Mouse (Mus musculus): ENCODE data around the gene Pdia4. TPM values are rescaled to one million over a fixed set of nuclear protein-coding genes. Genes with fewer than 3 reads are reported as not detected.
"Not testable (repeated sequence)": the region's sequence is repeated elsewhere in the genome, so short reads cannot be mapped to it uniquely, and the experiment has no call there.

Gene Pdia4
- polyA plus RNA-seq, 1 experiment from 2014 or later: 355 TPM

DNA sequence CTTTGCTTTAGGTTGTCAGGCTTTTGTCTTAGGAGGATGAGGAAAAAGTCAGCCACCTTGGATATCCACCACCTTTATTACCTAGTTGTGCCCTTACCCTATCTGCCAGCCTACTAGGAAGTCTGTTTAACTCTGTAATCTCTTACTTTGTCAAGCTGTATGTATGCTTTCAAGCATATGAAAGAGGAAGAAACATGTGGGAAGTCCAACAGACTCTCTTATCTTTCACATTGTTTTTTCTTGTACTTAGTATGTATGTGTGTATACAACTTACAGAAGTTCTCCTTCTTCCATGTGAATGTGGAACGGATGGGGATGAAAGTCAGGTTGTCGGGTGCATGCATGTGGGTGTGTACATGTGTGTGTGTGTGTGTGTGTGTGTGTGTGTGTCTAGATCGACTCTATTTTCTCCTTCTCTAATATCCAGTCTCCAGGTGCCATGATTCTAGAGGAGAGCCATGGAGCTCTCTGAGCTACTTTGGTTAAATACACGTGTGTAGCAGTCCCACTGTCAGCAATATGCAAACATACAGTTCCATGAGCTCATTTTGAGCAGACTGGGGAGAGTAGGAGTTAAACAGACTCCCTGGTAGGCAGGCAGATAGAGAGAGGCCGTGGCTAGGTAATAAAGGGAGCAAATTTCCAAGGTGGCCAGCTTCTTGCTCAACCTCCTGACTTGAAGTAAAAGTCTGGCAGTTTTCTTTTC, 28.4 kb downstream of the Pdia4 start:
- Histone ChIP-seq H3K4me3 (no peak overlapping the region), H3K36me3 (no peaks in the 10 kb centered on the region), H3K4me2 (no peak overlapping the region), H3K9ac (no peak overlapping the region), H3K27ac (no peak overlapping the region), H3K4me1 (peaks cover 10% of the 10 kb centered on the region), H3K9me3 (no peaks in the 10 kb centered on the region), H3K27me3 (no peaks in the 10 kb centered on the region)
- 65% methylated on average over 5 of the region's 5 CpGs for WGBS
- ATAC-seq (ENCODE audit: borderline replicate concordance, extremely low read depth, low FRiP score, low TSS enrichment): no peak

DNA sequence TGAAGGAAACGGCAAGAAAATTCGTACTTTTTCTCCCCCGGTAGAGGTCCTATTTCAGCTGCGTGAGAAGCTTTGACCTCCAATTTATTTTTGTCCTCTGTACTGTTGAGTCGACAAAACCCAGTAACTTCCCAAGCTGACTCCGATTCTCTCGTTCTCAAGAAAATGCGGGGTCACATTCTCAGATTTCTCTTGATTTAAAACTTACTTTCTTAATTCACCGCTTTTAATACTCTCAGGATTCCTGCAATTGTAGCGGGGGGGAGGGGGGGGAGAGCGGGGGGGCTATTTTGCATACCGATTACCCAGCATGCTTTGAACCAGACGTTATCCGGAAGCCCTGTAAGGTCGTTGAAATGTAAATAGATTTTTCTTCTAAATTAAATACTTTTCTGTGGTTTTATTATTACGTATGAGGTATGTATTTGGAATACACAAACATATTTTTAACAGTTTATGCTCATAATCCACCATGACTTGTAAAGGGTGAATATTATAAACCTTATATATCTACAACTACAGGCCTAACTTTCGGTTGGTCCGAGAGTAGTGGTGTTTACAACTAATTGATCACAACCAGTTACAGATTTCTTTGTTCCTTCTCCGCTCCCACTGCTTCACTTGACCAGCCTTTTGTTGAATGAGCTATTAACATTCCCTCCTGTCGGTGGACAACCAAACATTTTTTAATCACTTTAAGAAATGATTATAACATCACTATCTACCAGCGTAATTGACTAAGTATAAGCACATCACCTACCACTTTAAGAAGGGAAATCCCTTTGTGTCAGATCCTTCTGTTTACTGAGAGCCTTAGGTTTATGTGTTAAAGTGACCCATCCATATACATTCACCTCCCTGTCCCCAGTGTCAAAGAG, 31.9 kb downstream of the Pdia4 start:
- H3K27me3 ChIP-seq: no peaks in the 10 kb centered on the region
- H3K27ac ChIP-seq: peak overlapping the region; percentile 53
- no peaks in the 10 kb centered on the region for H3K9me3 ChIP-seq
- peak overlapping the region; percentile 55 for H3K4me3 ChIP-seq
- no peaks in the 10 kb centered on the region for H3K36me3 ChIP-seq
- peak overlapping the region; percentile 32 for H3K9ac ChIP-seq
- WGBS: under 1% methylated on average over 21 of the region's 21 CpGs
- H3K4me1 ChIP-seq: peaks cover 8% of the 10 kb centered on the region
- ATAC-seq (ENCODE audit: borderline replicate concordance, extremely low read depth, low FRiP score, low TSS enrichment): peak; percentile 72; the same call in 1 of the 2 replicates
- H3K4me2 ChIP-seq: peak overlapping the region; percentile 52

GRCm38 (mm10) chr6:47780576-47781013, 32.6 kb downstream of the Pdia4 start:
- 4% methylated on average over 2 of the region's 2 CpGs for WGBS
- H3K27me3 ChIP-seq: no peaks in the 10 kb centered on the region
- peaks cover 8% of the 10 kb centered on the region for H3K4me1 ChIP-seq
- peak overlapping the region; percentile 52 for H3K4me2 ChIP-seq
- no peaks in the 10 kb centered on the region for H3K9me3 ChIP-seq
- ATAC-seq (ENCODE audit: borderline replicate concordance, extremely low read depth, low FRiP score, low TSS enrichment): peak; percentile 43; the same call in 1 of the 2 replicates
- H3K9ac ChIP-seq: 0 out of 2 replicates have a peak overlapping the region, but pooled peaks have one; percentile 32
- no peaks in the 10 kb centered on the region for H3K36me3 ChIP-seq
- peak overlapping the region; percentile 51 for H3K27ac ChIP-seq
- peak overlapping the region; percentile 55 for H3K4me3 ChIP-seq

DNA sequence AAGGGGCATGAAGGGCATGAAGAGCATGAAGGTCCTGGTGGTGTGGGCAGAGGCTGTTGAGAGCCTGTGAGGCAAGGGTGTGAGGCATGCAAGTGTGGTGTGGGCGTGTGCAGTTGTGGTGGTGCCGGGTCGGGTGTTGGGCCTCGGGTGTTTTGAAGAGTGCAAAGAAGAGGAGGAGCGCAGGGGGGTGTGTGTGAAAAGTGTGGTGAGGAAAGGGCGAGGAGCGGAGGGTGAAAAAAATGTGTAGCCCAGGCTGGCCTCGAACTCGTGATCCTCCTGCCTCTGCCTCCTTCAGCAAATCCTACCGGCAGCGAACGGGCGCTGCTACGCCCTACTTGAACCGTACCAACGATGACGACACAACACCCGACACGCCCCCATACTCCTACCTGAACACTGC, 41.5 kb downstream of the Pdia4 start:
- H3K27ac ChIP-seq; H3K9me3 ChIP-seq; H3K9ac ChIP-seq; H3K4me1 ChIP-seq; H3K36me3 ChIP-seq; H3K27me3 ChIP-seq; ATAC-seq (ENCODE audit: borderline replicate concordance, extremely low read depth, low FRiP score, low TSS enrichment): not testable (repeated sequence)
- 47% methylated on average over 9 of the region's 19 CpGs for WGBS
- peak overlapping the region; percentile 43 for H3K4me2 ChIP-seq
- H3K4me3 ChIP-seq: peak overlapping the region; percentile 27; the same call in 1 of the 2 replicates

DNA sequence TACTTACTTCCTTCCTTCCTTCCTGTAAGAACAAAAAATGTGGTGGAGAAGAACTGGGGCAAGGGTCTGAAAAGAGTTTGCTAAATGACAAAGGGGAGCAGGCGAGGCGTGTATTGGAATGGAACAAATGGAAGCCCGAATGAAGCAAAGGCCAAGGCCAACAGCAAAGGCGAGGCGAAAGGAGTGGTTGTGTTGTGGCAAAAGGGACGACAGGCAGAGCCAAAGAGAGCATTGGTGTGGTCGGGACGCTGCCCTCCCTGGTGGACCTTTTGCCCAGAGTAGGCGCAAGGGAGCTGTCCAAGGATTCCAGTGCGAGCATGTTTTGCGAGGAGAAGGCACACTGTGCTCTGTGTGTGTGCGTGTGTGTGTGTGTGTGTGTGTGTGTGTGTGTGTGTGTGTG, 42.1 kb downstream of the Pdia4 start:
- H3K27me3 ChIP-seq; H3K9me3 ChIP-seq; H3K36me3 ChIP-seq; H3K9ac ChIP-seq; ATAC-seq (ENCODE audit: borderline replicate concordance, extremely low read depth, low FRiP score, low TSS enrichment); H3K4me3 ChIP-seq; H3K27ac ChIP-seq; H3K4me1 ChIP-seq; H3K4me2 ChIP-seq: not testable (repeated sequence)
- WGBS: 85% methylated on average over 12 of the region's 12 CpGs

DNA sequence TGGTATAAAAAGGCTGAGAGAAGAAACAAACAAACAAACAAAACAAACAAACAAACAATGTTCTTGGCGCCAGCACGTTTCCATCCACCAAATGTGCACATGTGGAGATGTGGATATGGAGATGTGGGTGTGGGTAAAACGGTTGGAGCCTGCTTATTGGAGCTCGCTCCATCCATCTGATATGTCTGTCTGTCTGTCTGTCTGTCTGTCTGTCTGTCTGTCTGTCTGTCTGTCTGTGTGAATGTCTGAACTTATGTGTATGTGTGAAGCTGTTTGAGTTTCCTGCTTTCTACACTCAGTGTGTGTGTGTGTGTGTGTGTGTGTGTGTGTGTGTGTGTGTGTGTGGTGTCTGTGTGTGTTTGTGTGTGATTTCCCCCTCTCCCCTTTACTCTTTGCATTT, 43.4 kb downstream of the Pdia4 start:
- ATAC-seq (ENCODE audit: borderline replicate concordance, extremely low read depth, low FRiP score, low TSS enrichment); H3K27ac ChIP-seq: not testable (repeated sequence)
- 57% methylated on average over 4 of the region's 4 CpGs for WGBS

GRCm38 (mm10) chr6:47768520-47768919, 44.7 kb downstream of the Pdia4 start:
- not testable (repeated sequence) for H3K9ac ChIP-seq; H3K27me3 ChIP-seq; H3K9me3 ChIP-seq; H3K4me2 ChIP-seq; H3K4me3 ChIP-seq; H3K27ac ChIP-seq; H3K36me3 ChIP-seq; H3K4me1 ChIP-seq; ATAC-seq (ENCODE audit: borderline replicate concordance, extremely low read depth, low FRiP score, low TSS enrichment)
- WGBS: 33% methylated on average over 1 of the region's 12 CpGs

More for the DNA sequence above, 43.4 kb downstream of the Pdia4 start:
- not testable (repeated sequence) for H3K4me1 ChIP-seq, H3K27me3 ChIP-seq, H3K36me3 ChIP-seq, H3K9ac ChIP-seq, H3K9me3 ChIP-seq, H3K4me2 ChIP-seq, H3K4me3 ChIP-seq

- H3K4me3 ChIP-seq; H3K9ac ChIP-seq; H3K4me1 ChIP-seq; H3K9me3 ChIP-seq; H3K36me3 ChIP-seq; ATAC-seq (ENCODE audit: borderline replicate concordance, extremely low read depth, low FRiP score, low TSS enrichment); H3K27ac ChIP-seq; H3K4me2 ChIP-seq; H3K27me3 ChIP-seq: not testable (repeated sequence)
- WGBS: 51% methylated on average over 9 of the region's 20 CpGs
These were observed 45.9 kb downstream of the Pdia4 start for GRCm38 (mm10) chr6:47767355-47767754.

DNA sequence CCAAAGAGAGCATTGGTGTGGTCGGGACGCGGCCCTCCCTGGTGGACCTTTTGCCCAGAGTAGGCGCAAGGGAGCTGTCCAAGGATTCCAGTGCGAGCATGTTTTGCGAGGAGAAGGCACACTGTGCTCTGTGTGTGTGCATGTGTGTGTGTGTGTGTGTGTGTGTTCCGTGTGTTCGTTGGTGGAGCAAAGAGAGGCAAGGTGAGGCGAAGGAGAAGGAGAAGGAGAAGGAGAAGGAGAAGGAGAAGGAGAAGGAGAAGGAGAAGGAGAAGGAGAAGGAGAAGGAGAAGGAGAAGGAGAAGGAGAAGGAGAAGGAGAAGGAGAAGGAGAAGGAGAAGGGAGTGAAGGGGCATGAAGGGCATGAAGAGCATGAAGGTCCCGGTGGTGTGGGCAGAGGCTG, 50.5 kb downstream of the Pdia4 start:
- H3K36me3 ChIP-seq; H3K4me3 ChIP-seq; H3K27ac ChIP-seq; H3K27me3 ChIP-seq; H3K9ac ChIP-seq; H3K4me2 ChIP-seq; H3K4me1 ChIP-seq; ATAC-seq (ENCODE audit: borderline replicate concordance, extremely low read depth, low FRiP score, low TSS enrichment); H3K9me3 ChIP-seq: not testable (repeated sequence)
- 69% methylated on average over 9 of the region's 10 CpGs for WGBS

DNA sequence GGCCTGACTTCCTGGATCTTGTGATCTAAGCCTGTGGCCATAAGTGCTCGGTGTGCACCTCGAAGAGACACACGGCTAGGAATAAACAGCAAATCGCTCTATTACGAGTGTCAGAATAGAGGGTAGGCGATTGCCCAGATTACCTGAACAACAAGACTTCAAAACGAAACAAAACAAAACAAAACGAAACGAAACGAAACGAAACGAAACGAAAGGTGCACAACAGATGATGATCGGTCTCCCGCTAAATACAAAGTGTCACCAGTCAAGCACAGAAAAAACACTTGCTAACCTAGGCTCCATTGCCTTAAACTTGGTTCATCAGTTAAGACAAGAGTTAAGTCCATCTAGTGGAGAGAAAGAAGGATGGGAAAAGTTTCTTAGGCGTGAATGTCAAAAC, 53.8 kb downstream of the Pdia4 start:
- H3K9ac ChIP-seq; H3K27me3 ChIP-seq; ATAC-seq (ENCODE audit: borderline replicate concordance, extremely low read depth, low FRiP score, low TSS enrichment); H3K4me1 ChIP-seq; H3K36me3 ChIP-seq; H3K4me2 ChIP-seq; H3K4me3 ChIP-seq; H3K27ac ChIP-seq; H3K9me3 ChIP-seq: not testable (repeated sequence)
- WGBS: 75% methylated on average over 14 of the region's 16 CpGs

- not testable (repeated sequence) for H3K9ac ChIP-seq; H3K27ac ChIP-seq; H3K4me1 ChIP-seq; H3K27me3 ChIP-seq; ATAC-seq (ENCODE audit: borderline replicate concordance, extremely low read depth, low FRiP score, low TSS enrichment); H3K36me3 ChIP-seq; H3K9me3 ChIP-seq
- peak overlapping the region; percentile 26; the same call in 1 of the 2 replicates for H3K4me3 ChIP-seq
- under 1% methylated on average over 21 of the region's 38 CpGs for WGBS
- peak overlapping the region; percentile 44 for H3K4me2 ChIP-seq
These were observed 55.4 kb downstream of the Pdia4 start for GRCm38 (mm10) chr6:47757849-47758248.

DNA sequence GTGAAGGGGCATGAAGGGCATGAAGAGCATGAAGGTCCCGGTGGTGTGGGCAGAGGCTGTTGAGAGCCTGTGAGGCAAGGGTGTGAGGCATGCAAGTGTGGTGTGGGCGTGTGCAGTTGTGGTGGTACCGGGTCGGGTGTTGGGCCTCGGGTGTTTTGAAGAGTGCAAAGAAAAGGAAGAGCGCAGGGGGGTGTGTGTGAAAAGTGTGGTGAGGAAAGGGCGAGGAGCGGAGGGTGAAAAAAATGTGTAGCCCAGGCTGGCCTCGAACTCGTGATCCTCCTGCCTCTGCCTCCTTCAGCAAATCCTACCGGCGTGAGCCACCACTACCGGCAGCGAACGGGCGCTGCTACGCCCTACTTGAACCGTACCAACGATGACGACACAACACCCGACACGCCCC, 55.8 kb downstream of the Pdia4 start:
- not testable (repeated sequence) for H3K27me3 ChIP-seq; H3K36me3 ChIP-seq; H3K9ac ChIP-seq; H3K4me3 ChIP-seq; H3K4me2 ChIP-seq; H3K9me3 ChIP-seq; H3K27ac ChIP-seq; H3K4me1 ChIP-seq; ATAC-seq (ENCODE audit: borderline replicate concordance, extremely low read depth, low FRiP score, low TSS enrichment)
- 4% methylated on average over 9 of the region's 22 CpGs for WGBS
